Mouse (Mus musculus): ENCODE data around the gene Pygm. TPM values are rescaled to one million over a fixed set of nuclear protein-coding genes. Genes with fewer than 3 reads are reported as not detected.
A peak's percentile ranks its signal among the peaks of the same experiment; 100 is the strongest.

Gene Pygm
- polyA plus RNA-seq, 1 experiment from 2014 or later, result 3.7 TPM

DNA sequence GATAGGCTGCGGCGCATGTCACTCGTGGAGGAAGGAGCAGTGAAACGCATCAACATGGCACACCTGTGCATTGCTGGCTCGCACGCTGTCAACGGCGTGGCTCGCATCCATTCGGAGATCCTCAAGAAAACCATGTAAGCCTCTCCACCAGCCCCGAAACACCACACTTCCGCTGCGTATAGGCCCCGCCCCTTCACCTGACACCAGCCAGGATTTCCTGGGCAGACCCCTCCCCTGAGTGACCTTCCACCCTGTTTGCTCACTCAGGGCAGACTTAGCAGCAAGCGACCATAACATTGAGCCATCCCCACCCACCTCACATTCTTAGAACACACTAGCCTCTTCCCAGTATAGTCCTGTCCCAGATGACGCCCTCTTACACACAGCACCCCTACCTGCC is 5.6 kb downstream of the Pygm start:
- H3K27me3 ChIP-seq, result peaks cover 14% of the 10 kb centered on the region; the same call in 1 of the 2 replicates
- peaks cover 17% of the 10 kb centered on the region for H3K4me1 ChIP-seq
- no peaks in the 10 kb centered on the region for H3K36me3 ChIP-seq
- H3K9ac ChIP-seq, result peak overlapping the region; percentile 49; the same call in 1 of the 2 replicates
- H3K27ac ChIP-seq, result no peak overlapping the region
- no peak for ATAC-seq (ENCODE audit: insufficient number of reproducible peaks, insufficient read depth, low FRiP score, low TSS enrichment, low read depth)
- H3K4me2 ChIP-seq, result peak overlapping the region; percentile 58
- 2% methylated on average over 16 of the region's 16 CpGs for WGBS
- peak overlapping the region; percentile 34 for H3K4me3 ChIP-seq
- H3K9me3 ChIP-seq, result no peaks in the 10 kb centered on the region

GRCm38 (mm10) chr19:6390251-6390650 is 6.1 kb downstream of the Pygm start:
- Histone ChIP-seq H3K27ac (no peak overlapping the region), H3K9ac (no peak overlapping the region), H3K4me3 (0 out of 2 replicates have a peak overlapping the region, but pooled peaks have one; percentile 34), H3K9me3 (no peaks in the 10 kb centered on the region), H3K4me2 (peak overlapping the region; percentile 58), H3K4me1 (peaks cover 12% of the 10 kb centered on the region), H3K27me3 (peaks cover 14% of the 10 kb centered on the region; the same call in 1 of the 2 replicates), H3K36me3 (no peaks in the 10 kb centered on the region)
- ATAC-seq (ENCODE audit: insufficient number of reproducible peaks, insufficient read depth, low FRiP score, low TSS enrichment, low read depth), result no peak
- WGBS, result 53% methylated on average over 6 of the region's 6 CpGs

DNA sequence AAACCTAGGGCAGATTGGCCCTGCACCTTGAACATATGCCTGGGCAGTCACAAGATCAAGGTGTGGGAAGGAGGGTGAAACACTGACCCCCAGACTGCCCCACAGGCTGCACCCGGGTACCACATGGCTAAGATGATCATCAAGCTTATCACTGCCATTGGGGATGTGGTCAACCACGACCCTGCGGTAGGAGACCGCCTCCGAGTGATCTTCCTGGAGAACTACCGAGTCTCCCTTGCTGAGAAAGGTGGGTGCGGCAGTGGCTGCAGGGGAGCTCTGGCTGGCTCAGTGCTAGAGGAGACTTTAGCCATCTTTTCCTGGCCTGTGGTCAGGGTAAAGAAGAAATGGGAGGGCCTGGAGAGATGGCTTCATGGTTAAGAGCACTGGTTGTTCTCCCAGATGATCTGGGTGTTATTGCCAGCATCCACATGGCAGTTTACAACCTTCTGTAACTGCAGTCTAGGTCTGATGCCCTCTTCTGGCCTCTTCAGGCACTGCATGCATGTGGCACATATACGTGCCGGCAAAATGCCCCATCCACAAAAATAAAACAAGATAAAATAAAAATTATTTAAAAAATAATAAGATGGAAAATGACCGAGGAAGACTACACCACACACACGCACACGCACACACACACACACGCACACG is 8.7 kb downstream of the Pygm start:
- WGBS, result 90% methylated on average over 14 of the region's 14 CpGs
- no peak for ATAC-seq (ENCODE audit: insufficient number of reproducible peaks, insufficient read depth, low FRiP score, low TSS enrichment, low read depth)
- Histone ChIP-seq H3K4me3 (no peak overlapping the region), H3K4me1 (peaks cover 10% of the 10 kb centered on the region), H3K27me3 (peaks cover 21% of the 10 kb centered on the region), H3K27ac (no peak overlapping the region), H3K9ac (no peak overlapping the region), H3K36me3 (no peaks in the 10 kb centered on the region), H3K4me2 (no peak overlapping the region), H3K9me3 (no peaks in the 10 kb centered on the region)

GRCm38 (mm10) chr19:6393637-6394036 is 9.4 kb downstream of the Pygm start:
- WGBS, result 84% methylated on average over 16 of the region's 16 CpGs
- Histone ChIP-seq H3K4me2 (no peak overlapping the region), H3K9ac (no peak overlapping the region), H3K4me1 (peaks cover 14% of the 10 kb centered on the region), H3K4me3 (no peak overlapping the region), H3K27me3 (peaks cover 26% of the 10 kb centered on the region), H3K9me3 (no peaks in the 10 kb centered on the region), H3K27ac (no peak overlapping the region), H3K36me3 (no peaks in the 10 kb centered on the region)
- ATAC-seq (ENCODE audit: insufficient number of reproducible peaks, insufficient read depth, low FRiP score, low TSS enrichment, low read depth), result no peak

GRCm38 (mm10) chr19:6396237-6396636 is 12.0 kb downstream of the Pygm start:
- no peak for ATAC-seq (ENCODE audit: insufficient number of reproducible peaks, insufficient read depth, low FRiP score, low TSS enrichment, low read depth)
- peaks cover 29% of the 10 kb centered on the region for H3K4me1 ChIP-seq
- H3K9me3 ChIP-seq, result no peaks in the 10 kb centered on the region
- H3K27ac ChIP-seq, result no peak overlapping the region
- WGBS, result 90% methylated on average over 5 of the region's 5 CpGs
- H3K4me2 ChIP-seq, result no peak overlapping the region
- no peaks in the 10 kb centered on the region for H3K36me3 ChIP-seq
- H3K4me3 ChIP-seq, result no peak overlapping the region
- no peak overlapping the region for H3K9ac ChIP-seq
- peaks cover 41% of the 10 kb centered on the region for H3K27me3 ChIP-seq

GRCm38 (mm10) chr19:6397582-6398249 is 13.5 kb downstream of the Pygm start:
- no peak overlapping the region for H3K4me3 ChIP-seq
- H3K4me1 ChIP-seq, result peaks cover 42% of the 10 kb centered on the region
- 82% methylated on average over 22 of the region's 22 CpGs for WGBS
- no peaks in the 10 kb centered on the region for H3K36me3 ChIP-seq
- ATAC-seq (ENCODE audit: insufficient number of reproducible peaks, insufficient read depth, low FRiP score, low TSS enrichment, low read depth), result no peak
- no peak overlapping the region for H3K27ac ChIP-seq
- no peak overlapping the region for H3K4me2 ChIP-seq
- no peak overlapping the region for H3K9ac ChIP-seq
- H3K27me3 ChIP-seq, result peaks cover 55% of the 10 kb centered on the region
- H3K9me3 ChIP-seq, result no peaks in the 10 kb centered on the region

- Histone ChIP-seq H3K36me3 (no peaks in the 10 kb centered on the region), H3K4me2 (peak overlapping the region; percentile 99), H3K4me3 (peak overlapping the region; percentile 64), H3K9ac (peak overlapping the region; percentile 75; the same call in 1 of the 2 replicates), H3K4me1 (peaks cover 49% of the 10 kb centered on the region), H3K27me3 (peaks cover 65% of the 10 kb centered on the region), H3K9me3 (no peaks in the 10 kb centered on the region), H3K27ac (peak overlapping the region; percentile 7; the same call in 1 of the 2 replicates)
- peak; percentile 49 for ATAC-seq (ENCODE audit: insufficient number of reproducible peaks, insufficient read depth, low FRiP score, low TSS enrichment, low read depth)
- under 1% methylated on average over 39 of the region's 39 CpGs for WGBS
Observed at GRCm38 (mm10) chr19:6398447-6399284, 14.5 kb downstream of the Pygm start.

DNA sequence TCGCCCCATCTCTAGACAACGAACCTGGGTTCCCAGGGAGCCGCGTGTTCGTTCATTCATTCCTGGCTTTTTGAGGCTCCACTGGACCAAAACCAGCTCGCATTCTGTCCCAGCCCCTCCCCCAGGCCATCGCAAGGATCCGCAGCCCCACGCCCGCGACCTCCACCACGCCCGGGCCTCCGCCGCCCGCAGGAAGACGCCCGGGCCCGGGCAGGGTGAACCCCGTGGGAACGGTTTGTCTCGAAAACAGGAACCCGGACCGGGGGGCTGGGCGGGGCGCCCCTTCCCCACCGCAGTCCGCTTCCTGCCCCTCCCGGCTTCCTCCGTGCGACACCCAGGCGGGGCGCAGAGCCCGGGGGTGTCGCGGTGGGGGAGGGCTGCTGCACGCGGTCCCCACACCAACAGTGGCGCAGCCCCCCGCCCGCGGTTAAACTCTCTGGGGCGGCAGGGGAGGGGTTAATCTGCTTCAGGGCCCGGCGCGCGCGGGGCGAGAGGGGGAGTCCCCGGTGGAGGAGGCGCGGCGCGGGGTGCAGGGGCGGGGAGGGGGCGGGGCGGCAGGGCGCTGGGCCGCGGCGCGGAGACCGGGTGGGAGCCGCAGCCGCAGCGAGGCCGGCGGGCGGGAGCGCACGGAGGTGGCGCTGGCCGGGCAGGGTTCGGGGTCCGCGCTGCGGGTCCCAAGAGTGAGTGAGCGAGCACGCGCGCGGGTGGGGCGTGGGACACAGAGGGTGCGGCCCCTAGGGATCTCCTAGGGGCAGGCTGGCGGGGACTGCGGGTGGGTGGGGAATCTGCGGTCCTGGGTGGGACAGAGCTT is 15.3 kb downstream of the Pygm start, which contains the start of gene Rasgrp2:
Gene Rasgrp2 (plus strand): TSS at position 56 of the 811 bp plus-strand sequence.
- Histone ChIP-seq H3K27ac (peak within 1 kb of the TSS; percentile 33), H3K9me3 (no peaks in the 10 kb centered on the region), H3K4me3 (peak within 1 kb of the TSS; percentile 64), H3K4me1 (peaks cover 49% of the 10 kb centered on the region), H3K36me3 (no peaks in the 10 kb centered on the region), H3K4me2 (peak within 1 kb of the TSS; percentile 99), H3K27me3 (peaks cover 68% of the 10 kb centered on the region), H3K9ac (peak within 1 kb of the TSS; percentile 75)
- no peak for ATAC-seq (ENCODE audit: insufficient number of reproducible peaks, insufficient read depth, low FRiP score, low TSS enrichment, low read depth)
- under 1% methylated on average over 79 of the region's 87 CpGs for WGBS

- H3K4me3 ChIP-seq, result peak overlapping the region; percentile 64
- no peaks in the 10 kb centered on the region for H3K9me3 ChIP-seq
- H3K27me3 ChIP-seq, result peaks cover 68% of the 10 kb centered on the region
- no peaks in the 10 kb centered on the region for H3K36me3 ChIP-seq
- peak overlapping the region; percentile 99 for H3K4me2 ChIP-seq
- peak overlapping the region; percentile 75 for H3K9ac ChIP-seq
- ATAC-seq (ENCODE audit: insufficient number of reproducible peaks, insufficient read depth, low FRiP score, low TSS enrichment, low read depth), result no peak
- WGBS, result 4% methylated on average over 29 of the region's 29 CpGs
- H3K4me1 ChIP-seq, result peaks cover 49% of the 10 kb centered on the region
- H3K27ac ChIP-seq, result peak overlapping the region; percentile 33; the same call in 1 of the 2 replicates
Observed at GRCm38 (mm10) chr19:6400096-6401086, 16.2 kb downstream of the Pygm start.

Measured in embryonic facial prominence, embryonic 13.5 days (tissue).